Mouse (Mus musculus) testis, adult 2 months (tissue): Measurements from ENCODE around the gene Sema4d.

Source experiments
- CTCF ChIP-seq: fragments of 200-500 bp; IDR thresholded peaks from 2 replicates; pipeline ENCODE4 v1.5.1; 2012; ENCODE audit warnings: low read depth, mild to moderate bottlenecking, inconsistent platforms, low read length, moderate library complexity; ENCODE audit not compliant: control insufficient read depth, insufficient read depth, insufficient replicate concordance
- POLR2A ChIP-seq: fragments of 200-500 bp; IDR thresholded peaks from 2 replicates; pipeline ENCODE4 v1.6.1; 2012; ENCODE audit warnings: low read depth, mild to moderate bottlenecking, inconsistent platforms, low read length, moderate library complexity; ENCODE audit not compliant: control insufficient read depth

- no peak for TF ChIP-seq CTCF
- TF ChIP-seq POLR2A, result no peak
Observed at GRCm38 (mm10) chr13:51686966-51687365, 106.6 kb downstream of the Sema4d start.
